Mouse (Mus musculus) small intestine, adult 2 months (tissue): ENCODE measurements at regions not wholly inside any gene's neighbourhood (a gene's known extent, or its start where the extent isn't known, plus 50 kb on each side); places are given as distances from the start of the nearest gene placed in this dataset.

ENCODE experiments used
- CTCF ChIP-seq: fragments of 200-500 bp; IDR thresholded peaks from 2 replicates; pipeline ENCODE4 v1.5.1; 2012; ENCODE audit warnings: low read depth, mild to moderate bottlenecking, control low read depth, inconsistent platforms, low read length, moderate library complexity, mixed read lengths; ENCODE audit not compliant: insufficient replicate concordance, insufficient read length; ENCODE audit errors: extremely low read depth
- POLR2A ChIP-seq: fragments of 200-500 bp; IDR thresholded peaks from 2 replicates; pipeline ENCODE4 v1.6.1; 2012; ENCODE audit warnings: low read depth, mild to moderate bottlenecking, control low read depth, inconsistent platforms, low read length, moderate library complexity

DNA sequence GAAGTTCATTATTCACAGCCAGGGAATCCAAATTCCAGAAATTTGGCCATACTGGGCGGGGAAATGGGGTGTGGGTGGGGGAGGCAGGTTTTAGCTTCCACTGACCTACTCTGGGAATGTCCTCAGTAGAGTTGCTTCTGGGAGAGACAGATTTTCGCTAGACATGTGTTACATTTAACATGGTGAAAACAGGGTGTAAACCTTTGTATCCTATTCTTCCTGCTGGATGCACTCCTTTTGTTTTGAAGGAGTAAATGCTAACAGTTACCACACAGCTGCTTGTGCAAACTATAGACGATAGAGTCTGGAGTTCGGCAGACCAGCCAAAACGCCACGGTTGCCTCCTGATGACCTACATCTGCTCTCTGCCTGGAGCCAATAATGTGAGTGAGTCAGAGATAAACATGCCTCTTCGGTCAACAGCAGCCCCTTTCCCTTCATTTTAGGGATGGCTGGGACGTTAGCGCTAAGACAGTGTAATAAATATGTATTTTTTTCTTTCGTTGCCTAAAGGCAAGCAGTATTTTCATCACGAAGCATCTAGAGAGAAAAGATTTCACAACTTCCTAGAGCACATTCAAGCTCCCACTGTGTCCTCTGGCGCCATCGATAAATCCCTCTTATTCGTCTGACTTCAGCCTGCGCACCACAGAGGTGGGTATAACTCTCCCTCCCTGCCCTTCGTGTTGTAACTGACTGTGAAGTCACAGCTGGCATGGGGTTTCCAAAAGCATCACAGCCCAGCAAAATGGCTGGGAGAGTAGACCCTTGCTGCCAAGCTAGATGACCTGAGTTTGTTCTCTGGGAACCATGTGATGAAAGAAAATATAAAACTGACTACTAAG, 207.1 kb upstream of the Pde3a start:
- no peak for TF ChIP-seq POLR2A
- no peak for TF ChIP-seq CTCF
